Mouse (Mus musculus) neural tube, embryonic 15.5 days (tissue): ENCODE data around the gene Sema3b. TPM values are rescaled to one million over a fixed set of nuclear protein-coding genes. Genes with fewer than 3 reads are reported as not detected.
A peak's percentile ranks its signal among the peaks of the same experiment; 100 is the strongest.
"Not testable (repeated sequence)": the region's sequence is repeated elsewhere in the genome, so short reads cannot be mapped to it uniquely, and the experiment has no call there.

Experiments used
- ATAC-seq: fragments of 200-750 bp; cut with Nextera tagmentation; 2 replicates; pipeline ENCODE4 v1.8.0; 2017; ENCODE audit warnings: mild to moderate bottlenecking, moderate TSS enrichment, moderate library complexity; ENCODE audit not compliant: low FRiP score
- H3K27ac ChIP-seq: fragments of 300-500 bp; sonication (generic); replicated peaks from 2 replicates; pipeline ENCODE4 v1.5.1; 2015; ENCODE audit warnings: mild to moderate bottlenecking, inconsistent platforms
- H3K27me3 ChIP-seq: fragments of 300-500 bp; sonication (generic); replicated peaks from 2 replicates; pipeline ENCODE4 v1.6.1; 2015; ENCODE audit warnings: inconsistent platforms
- H3K36me3 ChIP-seq: fragments of 300-500 bp; sonication (generic); 2 replicates; pipeline ENCODE4 v1.6.1; 2015; ENCODE audit warnings: inconsistent platforms
- H3K4me1 ChIP-seq: fragments of 300-500 bp; sonication (generic); 2 replicates; pipeline ENCODE4 v1.6.1; 2015; ENCODE audit warnings: inconsistent platforms
- H3K4me2 ChIP-seq: fragments of 300-500 bp; sonication (generic); 2 replicates; pipeline ENCODE4 v1.6.1; 2015; ENCODE audit warnings: inconsistent platforms, mild to moderate bottlenecking, moderate library complexity
- H3K4me3 ChIP-seq: fragments of 300-500 bp; sonication (generic); replicated peaks from 2 replicates; pipeline ENCODE4 v1.5.1; 2015; ENCODE audit warnings: mild to moderate bottlenecking, inconsistent platforms
- H3K9ac ChIP-seq: fragments of 300-500 bp; sonication (generic); replicated peaks from 2 replicates; pipeline ENCODE4 v1.6.1; 2015; ENCODE audit warnings: mild to moderate bottlenecking, inconsistent platforms
- H3K9me3 ChIP-seq: fragments of 300-500 bp; sonication (generic); replicated peaks from 2 replicates; pipeline ENCODE4 v1.6.1; 2016; ENCODE audit warnings: inconsistent platforms
- WGBS: fragments of 180-500 bp; shearing (Covaris S2); methylation state at CpG from one replicate; pipeline ENCODE4 v1.1.7; 2015; ENCODE audit warnings: mixed read lengths; 5-methylcytosine and 5-hydroxymethylcytosine counted together
- polyA plus RNA-seq: library from polyadenylated mRNA; unstranded; fragments of >200 nt; fragmentation: Nextera tagmentation; extraction: Ambion mirVana; gene quantifications from 2 replicates; pipeline ENCODE4 v1.2.1, GENCODE M21; 2015

Sema3b gene
- polyA plus RNA-seq, 1 experiment from 2014 or later: 6.6 TPM

DNA sequence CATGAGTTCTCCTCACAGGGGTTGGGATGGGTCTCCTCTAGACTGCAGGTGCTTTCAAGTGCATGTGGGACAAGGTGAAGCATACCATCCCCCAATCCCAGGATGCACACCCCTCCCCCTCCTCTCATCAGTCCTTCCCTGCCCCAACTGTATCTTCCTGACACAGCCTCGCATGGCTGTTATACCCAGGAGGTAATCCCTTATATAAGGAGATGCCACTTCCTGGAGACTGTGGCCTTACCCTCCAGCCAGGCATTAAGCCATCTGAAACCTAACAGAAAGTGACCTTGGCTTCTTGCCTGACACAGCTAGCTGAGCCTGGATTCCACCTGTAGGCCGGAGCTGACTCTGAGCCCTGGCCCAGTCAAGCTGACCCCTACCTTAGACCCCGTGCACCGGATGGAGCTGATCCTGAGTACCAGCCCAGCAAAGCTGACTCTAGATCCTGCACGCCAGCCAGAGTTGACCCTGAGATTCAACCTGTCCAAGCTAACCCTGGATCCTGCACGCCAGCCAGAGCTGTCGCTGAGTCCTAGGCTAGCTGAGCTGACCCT is 26.4 kb downstream of the Sema3b start:
- no peak overlapping the region for H3K27ac ChIP-seq
- no peaks in the 10 kb centered on the region for H3K9me3 ChIP-seq
- 95% methylated on average over 7 of the region's 7 CpGs for WGBS
- no peak overlapping the region for H3K4me2 ChIP-seq
- no peaks in the 10 kb centered on the region for H3K36me3 ChIP-seq
- no peaks in the 10 kb centered on the region for H3K27me3 ChIP-seq
- ATAC-seq: no peak
- no peak overlapping the region for H3K9ac ChIP-seq
- peaks cover 42% of the 10 kb centered on the region for H3K4me1 ChIP-seq
- H3K4me3 ChIP-seq: no peak overlapping the region

DNA sequence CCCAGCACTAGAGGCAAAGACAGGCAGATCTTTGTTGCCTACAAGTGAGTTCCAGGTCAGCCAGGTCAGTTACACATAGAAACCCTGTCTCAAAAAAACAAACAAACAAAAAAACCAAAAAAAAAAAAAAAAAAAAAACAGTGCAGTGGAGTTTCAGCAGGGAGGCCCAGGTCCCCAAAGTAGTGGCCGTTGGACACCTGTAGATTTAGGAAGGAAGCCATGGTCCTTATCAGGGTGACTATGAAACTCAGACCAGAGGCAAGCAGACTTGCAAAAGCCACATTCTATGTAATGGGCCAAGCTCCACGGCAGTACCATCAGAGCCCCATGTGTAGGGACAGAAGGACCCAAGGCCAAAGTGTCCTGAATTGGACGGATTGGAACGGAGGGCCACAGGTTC is 27.4 kb downstream of the Sema3b start:
- peak overlapping the region; percentile 58 for H3K4me3 ChIP-seq
- peaks cover 47% of the 10 kb centered on the region for H3K4me1 ChIP-seq
- no peak overlapping the region for H3K9ac ChIP-seq
- H3K27ac ChIP-seq: no peak overlapping the region
- no peaks in the 10 kb centered on the region for H3K36me3 ChIP-seq
- peak overlapping the region; percentile 94 for H3K4me2 ChIP-seq
- ATAC-seq: no peak
- WGBS: 89% methylated on average over 4 of the region's 4 CpGs
- no peaks in the 10 kb centered on the region for H3K9me3 ChIP-seq
- H3K27me3 ChIP-seq: no peaks in the 10 kb centered on the region

DNA sequence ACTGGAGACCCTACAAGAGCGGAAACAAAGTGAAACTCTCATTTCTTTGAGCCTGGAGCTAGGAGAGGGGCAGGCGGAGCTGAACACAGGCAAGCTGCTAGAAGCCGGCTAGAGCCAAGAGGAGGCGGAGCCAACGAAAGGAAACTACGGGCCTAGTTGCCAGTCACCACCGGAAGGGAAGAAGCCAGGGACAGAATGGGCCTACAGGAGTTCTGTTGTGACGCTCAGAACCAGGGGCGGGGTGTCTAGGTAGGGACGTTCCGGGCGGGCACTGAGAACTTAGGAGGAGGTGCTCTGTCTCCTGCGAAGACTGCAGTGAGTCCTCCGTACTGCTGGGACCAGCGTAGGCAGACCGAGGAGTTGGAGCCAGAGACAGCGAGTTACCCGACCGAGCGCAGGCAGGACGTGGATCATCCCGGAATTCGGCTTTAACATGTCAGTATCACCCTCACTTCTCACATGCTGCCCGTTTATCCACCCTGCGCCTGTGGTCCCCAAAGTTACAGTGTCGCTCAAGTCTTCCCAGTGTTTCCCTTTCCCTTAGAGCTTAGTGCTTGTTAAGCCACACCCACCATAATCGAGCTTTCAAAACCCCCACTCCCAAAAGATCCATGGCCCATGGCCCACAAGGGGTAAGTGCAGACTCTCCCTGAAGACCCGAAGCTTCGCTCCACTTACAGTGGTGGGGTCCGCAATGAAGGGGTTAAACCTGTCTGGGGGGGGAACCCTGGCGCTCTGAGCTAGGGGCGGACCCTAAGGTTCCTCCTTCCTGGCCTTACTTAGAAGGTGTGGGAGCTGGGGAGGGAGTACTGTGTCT is 28.3 kb downstream of the Sema3b start, which contains the start of gene Hyal3:
TSS of gene Hyal3 (plus strand) at position 318 of the 817 bp plus-strand sequence.
- H3K4me2 ChIP-seq: peak within 1 kb of the TSS; percentile 94
- under 1% methylated on average over 32 of the region's 32 CpGs for WGBS
- no peaks in the 10 kb centered on the region for H3K9me3 ChIP-seq
- H3K4me1 ChIP-seq: peaks cover 47% of the 10 kb centered on the region
- no peaks in the 10 kb centered on the region for H3K27me3 ChIP-seq
- H3K4me3 ChIP-seq: peak within 1 kb of the TSS; percentile 58
- peak within 1 kb of the TSS; percentile 85 for H3K27ac ChIP-seq
- no peaks in the 10 kb centered on the region for H3K36me3 ChIP-seq
- H3K9ac ChIP-seq: peak within 1 kb of the TSS; percentile 73
- peak; percentile 74 for ATAC-seq

DNA sequence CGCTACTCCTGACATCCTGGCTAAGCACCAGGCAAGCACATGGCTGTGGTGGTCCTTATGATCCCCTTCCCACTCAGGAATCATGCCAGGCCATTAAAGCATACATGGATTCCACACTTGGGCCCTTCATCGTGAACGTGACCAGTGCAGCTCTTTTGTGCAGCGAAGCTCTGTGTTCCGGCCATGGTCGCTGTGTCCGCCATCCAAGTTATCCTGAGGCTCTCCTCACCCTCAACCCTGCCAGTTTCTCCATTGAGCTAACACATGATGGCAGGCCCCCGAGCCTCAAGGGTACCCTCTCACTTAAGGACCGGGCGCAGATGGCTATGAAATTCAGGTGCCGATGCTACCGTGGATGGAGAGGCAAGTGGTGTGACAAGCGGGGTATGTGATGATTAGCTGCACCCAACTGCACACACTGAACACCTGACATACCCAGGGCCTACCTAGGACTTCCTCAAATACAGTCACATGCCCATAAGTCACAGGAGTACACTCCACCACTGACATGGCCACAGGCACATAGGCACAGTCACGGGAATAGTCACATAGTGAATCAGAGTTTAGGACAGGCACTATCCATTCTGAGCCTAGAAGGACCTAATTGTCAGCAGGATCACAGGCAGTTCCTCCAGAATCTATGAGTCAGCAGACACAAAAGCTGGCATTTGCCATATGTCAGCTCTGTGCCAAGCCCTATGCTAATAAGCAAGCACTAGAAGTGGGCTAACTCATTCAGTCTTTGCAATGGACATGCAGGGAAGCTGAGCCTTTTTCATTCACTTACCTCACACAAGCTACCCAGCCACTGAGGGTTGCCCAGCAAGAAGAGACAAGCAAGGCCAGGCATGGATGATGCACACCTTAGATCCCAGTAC is 29.8 kb downstream of the Sema3b start:
- Histone ChIP-seq H3K27me3 (no peaks in the 10 kb centered on the region), H3K9ac (0 out of 2 replicates have a peak overlapping the region, but pooled peaks have one; percentile 14), H3K4me2 (peak overlapping the region; percentile 94), H3K4me1 (peaks cover 47% of the 10 kb centered on the region), H3K9me3 (no peaks in the 10 kb centered on the region), H3K27ac (no peak overlapping the region), H3K4me3 (no peak overlapping the region), H3K36me3 (peaks cover 6% of the 10 kb centered on the region; the same call in 1 of the 2 replicates)
- ATAC-seq: no peak
- 86% methylated on average over 14 of the region's 14 CpGs for WGBS

DNA sequence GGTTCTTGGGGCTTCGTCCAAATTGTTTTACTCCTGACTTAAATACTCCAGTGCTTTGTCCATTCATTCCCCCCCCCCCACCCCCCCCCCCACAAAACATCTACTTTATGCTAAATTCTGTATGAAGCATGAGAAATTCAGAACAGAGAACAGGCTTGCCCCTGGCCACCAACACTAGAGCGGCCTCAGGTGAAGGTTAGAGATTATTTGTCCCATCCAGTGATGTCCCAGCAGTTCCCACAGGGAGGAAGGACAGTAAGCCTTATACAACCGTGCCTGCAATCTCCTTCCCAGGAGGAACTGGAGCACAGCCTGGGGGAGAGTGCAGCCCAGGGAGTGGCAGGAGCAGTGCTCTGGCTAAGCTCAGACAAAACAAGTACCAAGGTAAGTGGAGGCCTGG is 30.4 kb downstream of the Sema3b start, which contains the start of gene Naa80:
TSS of gene Naa80 (plus strand) at position 301 of the 400 bp plus-strand sequence.
- no peak within 1 kb of the TSS for H3K27ac ChIP-seq

DNA sequence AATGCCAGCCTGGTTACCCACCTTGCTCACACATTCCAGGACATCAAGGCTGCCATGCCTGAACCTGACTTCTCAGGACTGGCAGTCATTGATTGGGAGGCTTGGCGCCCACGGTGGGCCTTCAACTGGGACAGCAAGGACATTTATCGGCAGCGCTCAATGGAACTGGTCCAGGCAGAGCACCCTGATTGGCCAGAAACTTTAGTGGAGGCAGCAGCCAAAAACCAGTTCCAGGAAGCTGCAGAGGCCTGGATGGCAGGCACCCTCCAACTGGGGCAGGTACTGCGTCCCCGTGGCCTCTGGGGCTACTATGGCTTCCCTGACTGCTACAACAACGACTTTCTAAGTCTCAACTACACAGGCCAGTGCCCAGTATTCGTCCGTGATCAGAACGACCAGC is 31.2 kb downstream of the Sema3b start:
- Histone ChIP-seq H3K4me2 (no peak overlapping the region), H3K36me3 (peaks cover 15% of the 10 kb centered on the region), H3K9me3 (no peaks in the 10 kb centered on the region), H3K27ac (no peak overlapping the region), H3K4me3 (no peak overlapping the region), H3K4me1 (peaks cover 47% of the 10 kb centered on the region), H3K9ac (no peak overlapping the region), H3K27me3 (no peaks in the 10 kb centered on the region)
- WGBS: 96% methylated on average over 10 of the region's 10 CpGs
- no peak for ATAC-seq

More for the DNA sequence above, 30.4 kb downstream of the Sema3b start, which contains the start of gene Naa80:
- no peak for ATAC-seq
- H3K27me3 ChIP-seq: no peaks in the 10 kb centered on the region
- WGBS: 77% methylated on average over 3 of the region's 3 CpGs
- no peak within 1 kb of the TSS for H3K4me3 ChIP-seq
- peaks cover 10% of the 10 kb centered on the region; the same call in 1 of the 2 replicates for H3K36me3 ChIP-seq
- H3K4me1 ChIP-seq: peaks cover 47% of the 10 kb centered on the region
- peak within 1 kb of the TSS; percentile 94 for H3K4me2 ChIP-seq
- no peaks in the 10 kb centered on the region for H3K9me3 ChIP-seq
- H3K9ac ChIP-seq: peak within 1 kb of the TSS; percentile 14; the same call in 1 of the 2 replicates

DNA sequence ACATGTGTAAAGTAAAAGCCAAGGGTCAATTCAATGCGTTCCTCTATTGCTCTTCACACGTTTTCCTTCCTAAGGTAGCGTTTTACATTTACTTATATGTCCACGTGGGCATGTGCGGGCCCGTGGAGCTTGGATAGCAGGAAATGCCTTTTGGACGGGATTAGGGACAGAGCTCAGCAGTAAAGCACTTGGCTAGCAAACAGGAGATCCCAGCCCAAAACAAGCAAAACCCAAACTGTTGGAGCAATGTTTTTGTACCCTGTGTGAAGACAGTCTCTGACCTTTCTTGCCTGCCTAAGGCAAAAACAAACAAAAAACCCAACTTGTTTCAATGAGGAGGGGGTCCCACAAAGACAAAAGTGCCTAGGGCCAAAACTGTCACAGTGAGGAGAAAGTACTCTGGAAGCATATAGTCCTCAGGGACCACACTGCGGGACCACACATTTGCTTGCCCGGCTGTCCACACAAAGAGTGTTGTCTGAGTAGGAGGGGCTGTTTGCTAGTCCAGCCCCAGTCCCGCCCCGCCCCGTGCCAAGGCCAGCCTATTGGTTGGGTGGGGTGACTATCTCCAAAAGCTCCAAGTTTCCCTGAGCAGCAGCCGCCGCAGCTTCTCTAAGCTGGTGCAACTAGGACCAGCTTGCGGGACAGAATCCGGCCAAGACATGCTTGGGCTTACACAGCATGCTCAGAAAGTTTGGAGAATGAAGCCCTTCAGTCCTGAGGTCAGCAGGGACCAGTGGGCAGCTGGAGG is 32.5 kb downstream of the Sema3b start, which contains the start of gene Hyal1:
TSS of gene Hyal1 (plus strand) at position 571 of the 751 bp plus-strand sequence.
- H3K4me2 ChIP-seq: peak within 1 kb of the TSS; percentile 47
- H3K27me3 ChIP-seq: no peaks in the 10 kb centered on the region
- peak within 1 kb of the TSS; percentile 34 for H3K9ac ChIP-seq
- ATAC-seq: no peak
- no peaks in the 10 kb centered on the region for H3K9me3 ChIP-seq
- H3K4me1 ChIP-seq: peaks cover 45% of the 10 kb centered on the region
- peak within 1 kb of the TSS; percentile 23 for H3K4me3 ChIP-seq
- peak within 1 kb of the TSS; percentile 48 for H3K27ac ChIP-seq
- H3K36me3 ChIP-seq: peaks cover 26% of the 10 kb centered on the region
- 29% methylated on average over 16 of the region's 16 CpGs for WGBS

DNA sequence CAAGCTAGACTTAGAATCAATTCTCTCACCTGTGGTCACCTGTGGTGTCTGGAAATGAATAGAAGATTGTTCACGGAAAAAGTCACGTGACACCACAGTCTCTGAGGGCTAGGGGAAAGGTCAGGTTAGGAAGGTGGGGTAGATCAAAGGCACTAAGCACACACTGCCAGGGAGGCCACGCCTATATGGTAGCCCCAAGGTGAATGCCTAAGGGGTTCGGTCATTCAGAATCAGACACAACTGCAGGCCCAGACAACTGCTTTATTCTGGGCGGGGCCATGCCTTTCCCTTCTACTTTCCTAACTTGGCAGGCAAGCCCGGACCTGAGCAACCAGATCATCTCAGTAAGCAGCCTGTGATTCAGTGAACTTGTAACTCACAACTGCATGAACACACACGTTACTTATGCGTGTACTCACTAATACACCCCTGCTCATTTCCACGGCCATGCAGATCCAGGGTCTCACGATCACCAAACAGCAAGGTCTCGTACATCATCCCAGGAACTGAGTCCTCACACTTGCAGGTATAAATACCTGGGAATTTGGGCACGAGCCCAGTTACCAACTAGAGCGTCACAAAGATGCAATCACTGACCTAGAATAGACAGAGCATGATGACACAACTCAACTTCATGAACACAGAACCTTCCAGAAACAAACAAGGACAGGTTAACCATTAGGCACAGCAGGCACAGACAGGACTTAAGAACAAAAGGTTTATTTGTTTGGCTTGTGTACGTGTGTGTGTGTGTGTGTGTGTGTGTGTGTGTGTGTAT is 33.3 kb downstream of the Sema3b start:
- H3K9ac ChIP-seq: no peak overlapping the region
- H3K4me2 ChIP-seq: no peak overlapping the region
- WGBS: 87% methylated on average over 14 of the region's 14 CpGs
- no peak overlapping the region for H3K27ac ChIP-seq
- no peak for ATAC-seq
- no peaks in the 10 kb centered on the region for H3K9me3 ChIP-seq
- no peaks in the 10 kb centered on the region for H3K27me3 ChIP-seq
- H3K4me1 ChIP-seq: peaks cover 45% of the 10 kb centered on the region
- no peak overlapping the region for H3K4me3 ChIP-seq
- peaks cover 33% of the 10 kb centered on the region for H3K36me3 ChIP-seq

DNA sequence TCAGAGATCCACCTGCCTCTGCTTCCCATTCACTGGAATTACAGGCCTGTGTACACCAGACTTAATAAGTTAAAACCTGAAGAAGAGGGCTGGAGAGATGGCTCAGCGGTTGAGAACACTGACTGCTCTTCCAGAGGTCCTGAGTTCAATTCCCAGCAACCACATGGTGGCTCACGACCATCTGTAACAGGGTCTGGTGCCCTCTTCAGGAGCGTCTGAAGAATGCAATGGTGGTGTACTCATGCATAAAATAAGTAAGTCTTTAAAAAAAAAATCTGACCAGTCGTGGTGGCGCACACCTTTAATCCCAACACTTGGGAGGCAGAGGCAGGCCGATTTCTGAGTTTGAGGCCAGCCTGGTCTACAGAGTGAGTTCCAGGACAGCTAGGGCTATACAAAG is 35.3 kb downstream of the Sema3b start:
- H3K9me3 ChIP-seq, H3K9ac ChIP-seq, H3K27ac ChIP-seq, H3K27me3 ChIP-seq, ATAC-seq, H3K4me2 ChIP-seq, H3K4me3 ChIP-seq: not testable (repeated sequence)
- 84% methylated on average over 6 of the region's 6 CpGs for WGBS
- H3K36me3 ChIP-seq: peaks cover 33% of the 10 kb centered on the region
- peaks cover 41% of the 10 kb centered on the region for H3K4me1 ChIP-seq

DNA sequence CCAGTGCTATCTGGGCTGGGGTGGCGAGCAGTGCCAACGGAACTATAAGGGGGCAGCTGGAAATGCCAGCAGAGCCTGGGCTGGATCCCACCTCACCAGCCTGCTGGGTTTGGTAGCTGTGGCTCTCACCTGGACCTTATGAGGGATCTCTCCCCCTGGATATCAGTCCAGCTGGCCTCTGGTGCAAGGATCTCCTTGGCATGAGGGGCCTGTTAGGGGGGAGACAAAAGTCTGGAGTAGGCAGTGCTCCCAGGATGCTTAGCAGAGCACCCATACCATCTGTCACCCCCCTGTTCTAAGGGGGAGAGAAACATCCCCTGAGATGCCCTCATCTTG is 36.7 kb downstream of the Sema3b start:
- H3K27ac ChIP-seq: no peak overlapping the region
- no peak overlapping the region for H3K4me3 ChIP-seq
- no peak overlapping the region for H3K9ac ChIP-seq
- WGBS: 100% methylated on average over 2 of the region's 2 CpGs
- H3K27me3 ChIP-seq: no peaks in the 10 kb centered on the region
- H3K4me2 ChIP-seq: no peak overlapping the region
- H3K4me1 ChIP-seq: peaks cover 46% of the 10 kb centered on the region
- peaks cover 33% of the 10 kb centered on the region for H3K36me3 ChIP-seq
- no peaks in the 10 kb centered on the region for H3K9me3 ChIP-seq
- no peak for ATAC-seq
